Mouse (Mus musculus) ES-E14 (cell line): ENCODE results near the gene Hist2h2ac.
"Not testable (repeated sequence)": the region's sequence is repeated elsewhere in the genome, so short reads cannot be mapped to it uniquely, and the experiment has no call there.

ENCODE experiments used
- CHD2 ChIP-seq: IDR thresholded peaks from 2 replicates; pipeline ENCODE4 v1.6.1; 2014; ENCODE audit warnings: mild to moderate bottlenecking, low read depth, low read length, inconsistent platforms
- HCFC1 ChIP-seq: IDR thresholded peaks from 2 replicates; pipeline ENCODE4 v1.6.1; 2012; ENCODE audit warnings: low read length, inconsistent platforms, borderline replicate concordance; ENCODE audit not compliant: insufficient read depth
- MAFK ChIP-seq: IDR thresholded peaks from 2 replicates; pipeline ENCODE4 v1.6.1; 2014; ENCODE audit warnings: mild to moderate bottlenecking, low read depth, low read length, inconsistent platforms; ENCODE audit not compliant: insufficient read depth
- ZC3H11A ChIP-seq: IDR thresholded peaks from 2 replicates; pipeline ENCODE4 v1.6.1; 2012; ENCODE audit warnings: low read depth, mild to moderate bottlenecking, inconsistent platforms, low read length, borderline replicate concordance

DNA sequence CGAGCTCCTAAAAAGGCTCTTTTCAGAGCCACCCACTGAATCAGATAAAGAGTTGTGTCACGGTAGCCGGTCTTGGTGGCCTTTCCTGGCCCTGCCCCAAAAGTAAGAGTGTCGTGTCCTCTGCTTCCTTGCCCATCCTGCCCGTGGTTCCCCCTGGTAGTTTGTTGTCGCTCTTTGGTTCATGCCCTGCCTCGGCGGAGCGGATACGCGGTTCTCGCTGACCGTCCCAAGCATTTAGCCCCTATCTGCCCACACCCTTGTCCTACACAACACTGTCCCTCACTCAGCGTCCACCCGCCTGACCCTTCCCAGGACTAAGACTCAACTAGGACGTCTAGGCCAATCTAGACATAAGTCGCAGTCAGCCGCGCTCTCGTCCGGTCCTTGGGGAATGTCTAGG is 25.3 kb upstream of the Hist2h2ac start:
- TF ChIP-seq HCFC1, CHD2, MAFK, ZC3H11A: not testable (repeated sequence)
